33 mouse cellular contexts compared by ENCODE assay signal in the genomic region with DNA sequence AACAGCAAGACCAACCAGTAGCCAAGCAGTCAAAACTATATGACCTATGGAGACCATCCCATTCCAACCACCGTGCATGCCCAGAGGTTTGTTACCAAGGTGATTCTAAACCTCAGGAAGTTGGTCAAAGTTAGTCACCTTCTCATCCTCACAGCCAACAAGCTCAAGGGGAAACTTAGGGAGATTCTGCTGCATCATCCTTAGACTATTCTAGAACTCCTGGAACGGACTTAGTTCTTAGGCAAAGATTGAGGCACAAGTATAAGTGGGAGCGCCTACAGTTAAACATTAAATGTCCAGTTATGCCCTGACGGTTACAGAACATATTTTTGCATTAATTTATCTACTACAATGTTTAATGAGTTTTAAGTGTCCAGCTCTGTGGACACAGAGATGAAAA. TPM values are rescaled to one million over a fixed set of nuclear protein-coding genes. Genes with fewer than 3 reads are reported as not detected.
DNase-seq lines count a peak whose midpoint lies in the region; ATAC-seq and TF ChIP-seq lines count a peak whose summit lies in the region.
"Had no signal": no experiment of that assay in that cellular context is flagged by ENCODE, and none has a peak within 500 bp of the region (broad histone marks: within the 10 kb centered on the region; RNA-seq: fewer than 3 reads in every experiment).

No protein-coding gene starts in this region.

- no peak overlapping the region for H3K4me3 ChIP-seq in forebrain, embryonic 10.5 days
- no peak overlapping the region for H3K4me3 ChIP-seq in forebrain, embryonic 11.5 days (ENCODE audit: low read depth, low read length)
- H3K4me3 ChIP-seq in liver, embryonic 14.5 days (ENCODE audit: insufficient read depth in 1 of 2, low read depth in 2 of 2, low read length in 2 of 2) = peak overlapping the region in 1 of 2 experiments; percentile 28; a peak in 2 of 4 replicates
- H3K4me3 ChIP-seq in layer of hippocampus, adult 2 months = no peak overlapping the region
- H3K4me3 ChIP-seq in limb, embryonic 10.5 days = no peak overlapping the region
- H3K4me3 ChIP-seq: embryonic facial prominence, embryonic 12.5 days; heart, embryonic 15.5 days; hindbrain, embryonic 12.5 days; intestine, embryonic 15.5 days; left cerebral cortex, adult 2 months; limb, embryonic 13.5 days; neural tube, embryonic 15.5 days; stomach, embryonic 15.5 days had no signal

- WGBS in forebrain, embryonic 10.5 days = 93% methylated on average over 4 of the region's 4 CpGs
- 95% methylated on average over 4 of the region's 4 CpGs for WGBS in forebrain, embryonic 11.5 days
- 63% methylated on average over 4 of the region's 4 CpGs for WGBS in liver, embryonic 14.5 days (ENCODE audit: insufficient replicate concordance)
- WGBS in limb, embryonic 10.5 days = 89% methylated on average over 4 of the region's 4 CpGs

- no peak for ATAC-seq in forebrain, embryonic 11.5 days (replicated peaks; ENCODE audit: low FRiP score)
- peak; percentile 51; the same call in 1 of the 2 replicates for ATAC-seq in erythroblast, adult 5-6 weeks (replicated peaks; ENCODE audit: low FRiP score, poor library complexity, severe bottlenecking)
- ATAC-seq in liver, embryonic 14.5 days (ENCODE audit: insufficient read depth) = peak; percentile 66; the same call in 1 of the 2 replicates
- ATAC-seq: forebrain, embryonic 14.5 days; hindbrain, postnatal 0 days; Patski had no signal

- H3K27me3 ChIP-seq in forebrain, embryonic 10.5 days (ENCODE audit: poor library complexity, severe bottlenecking) = no peaks in the 10 kb centered on the region
- no peaks in the 10 kb centered on the region for H3K27me3 ChIP-seq in forebrain, embryonic 11.5 days (ENCODE audit: control insufficient read depth, insufficient read depth, low read length)
- H3K27me3 ChIP-seq in liver, embryonic 14.5 days (ENCODE audit: control insufficient read depth, insufficient read depth, low read length) = no peaks in the 10 kb centered on the region
- no peaks in the 10 kb centered on the region for H3K27me3 ChIP-seq in limb, embryonic 10.5 days (ENCODE audit: low read depth, poor library complexity, severe bottlenecking)
- H3K27me3 ChIP-seq: embryonic facial prominence, embryonic 12.5 days; heart, embryonic 15.5 days; hindbrain, embryonic 12.5 days; intestine, embryonic 15.5 days; limb, embryonic 13.5 days; neural tube, embryonic 15.5 days; Patski; stomach, embryonic 15.5 days had no signal

- no peaks in the 10 kb centered on the region for H3K36me3 ChIP-seq in forebrain, embryonic 10.5 days (replicated peaks)
- H3K36me3 ChIP-seq in forebrain, embryonic 11.5 days (ENCODE audit: control insufficient read depth, insufficient read depth, low read length) = no peaks in the 10 kb centered on the region
- H3K36me3 ChIP-seq in liver, embryonic 14.5 days (replicated peaks; ENCODE audit: control insufficient read depth, insufficient read depth, low read depth) = no peaks in the 10 kb centered on the region
- no peaks in the 10 kb centered on the region for H3K36me3 ChIP-seq in limb, embryonic 10.5 days
- H3K36me3 ChIP-seq: heart, embryonic 15.5 days; hindbrain, embryonic 12.5 days; intestine, embryonic 15.5 days; neural tube, embryonic 15.5 days; stomach, embryonic 15.5 days had no signal

- no peaks in the 10 kb centered on the region for H3K9me3 ChIP-seq in forebrain, embryonic 10.5 days
- H3K9me3 ChIP-seq in forebrain, embryonic 11.5 days (ENCODE audit: control insufficient read depth, low read length) = no peaks in the 10 kb centered on the region
- H3K9me3 ChIP-seq in liver, embryonic 14.5 days (ENCODE audit: control insufficient read depth, low read length) = no peaks in the 10 kb centered on the region
- no peaks in the 10 kb centered on the region for H3K9me3 ChIP-seq in limb, embryonic 10.5 days (replicated peaks)
- H3K9me3 ChIP-seq: embryonic facial prominence, embryonic 12.5 days; heart, embryonic 15.5 days; hindbrain, embryonic 12.5 days; intestine, embryonic 15.5 days; limb, embryonic 13.5 days; neural tube, embryonic 15.5 days; stomach, embryonic 15.5 days had no signal

- no peak for TF ChIP-seq EP300 in liver, embryonic 14.5 days (IDR thresholded peaks at IDR 0.05; ENCODE audit: low read depth)

- H3K9ac ChIP-seq in forebrain, embryonic 11.5 days (ENCODE audit: low read length) = no peak overlapping the region
- peak overlapping the region; percentile 44; the same call in 1 of the 2 replicates for H3K9ac ChIP-seq in liver, embryonic 14.5 days (replicated peaks)
- H3K9ac ChIP-seq: embryonic facial prominence, embryonic 12.5 days; heart, embryonic 15.5 days; hindbrain, embryonic 12.5 days; intestine, embryonic 15.5 days; limb, embryonic 13.5 days; neural tube, embryonic 15.5 days; stomach, embryonic 15.5 days had no signal

- H3K27ac ChIP-seq in forebrain, embryonic 10.5 days = 0 out of 2 replicates have a peak overlapping the region, but pooled peaks have one; percentile 20
- H3K27ac ChIP-seq in forebrain, embryonic 11.5 days (ENCODE audit: low read depth, low read length) = no peak overlapping the region
- H3K27ac ChIP-seq in liver, embryonic 14.5 days = peak overlapping the region; percentile 90
- H3K27ac ChIP-seq in layer of hippocampus, adult 2 months = no peak overlapping the region
- no peak overlapping the region for H3K27ac ChIP-seq in limb, embryonic 10.5 days
- H3K27ac ChIP-seq: embryonic facial prominence, embryonic 12.5 days; heart, embryonic 15.5 days; hindbrain, embryonic 12.5 days; hindbrain, postnatal 0 days; intestine, embryonic 15.5 days; kidney, postnatal 0 days; left cerebral cortex, adult 2 months; limb, embryonic 13.5 days; macrophage; neural tube, embryonic 15.5 days; stomach, embryonic 15.5 days had no signal

- DNase-seq in forebrain, embryonic 10.5 days (ENCODE audit: extremely low spot score, low spot score) = no peak
- DNase-seq in forebrain, embryonic 11.5 days (ENCODE audit: low spot score) = no peak
- peak; percentile 25 for DNase-seq in 3T3-L1 (ENCODE audit: low read depth, low spot score)
- DNase-seq in liver, embryonic 14.5 days (ENCODE audit: low read depth in 3 of 3, low spot score in 3 of 3) = peak in 2 of 3 experiments; percentile 28 to 41
- no peak for DNase-seq in layer of hippocampus, adult 2 months (ENCODE audit: low spot score in 2 of 2)
- DNase-seq in kidney, adult 8-10 months = no peak
- no peak for DNase-seq in limb, embryonic 10.5 days (ENCODE audit: low spot score)
- DNase-seq: adrenal gland, postnatal 10 days; cerebellum, adult 2 months; cerebellum, postnatal 36 days; gastrocnemius, postnatal 25 days; heart, adult 11 months; heart, postnatal 36 days; kidney, adult 2 months; lung, adult 2 months; lung, postnatal 10 days; midbrain, embryonic 14.5 days; retina, postnatal 1 day; right cerebral cortex, postnatal 14 days had no signal

- H3K4me2 ChIP-seq in forebrain, embryonic 11.5 days (ENCODE audit: low read depth, low read length, severe bottlenecking) = no peak overlapping the region
- peak overlapping the region; percentile 78 for H3K4me2 ChIP-seq in liver, embryonic 14.5 days (ENCODE audit: low read depth)
- H3K4me2 ChIP-seq: embryonic facial prominence, embryonic 12.5 days; heart, embryonic 15.5 days; hindbrain, embryonic 12.5 days; intestine, embryonic 15.5 days; limb, embryonic 13.5 days; neural tube, embryonic 15.5 days; stomach, embryonic 15.5 days had no signal

- TF ChIP-seq CTCF in liver, embryonic 14.5 days (IDR thresholded peaks at IDR 0.05; ENCODE audit: low read depth) = no peak
- TF ChIP-seq CTCF in layer of hippocampus, adult 2 months (conservative IDR thresholded peaks at IDR 0.05) = no peak

- H3K4me1 ChIP-seq in forebrain, embryonic 10.5 days = no peaks in the 10 kb centered on the region
- H3K4me1 ChIP-seq in forebrain, embryonic 11.5 days (replicated peaks; ENCODE audit: control insufficient read depth, insufficient read depth, low read length) = no peaks in the 10 kb centered on the region
- peaks cover 30 to 38% of the 10 kb centered on the region in 2 experiments for H3K4me1 ChIP-seq in liver, embryonic 14.5 days (replicated peaks; ENCODE audit: control insufficient read depth in 2 of 2, insufficient read depth in 2 of 2, low read length in 1 of 2)
- no peaks in the 10 kb centered on the region; the same call in 1 of the 2 replicates for H3K4me1 ChIP-seq in limb, embryonic 10.5 days
- H3K4me1 ChIP-seq: embryonic facial prominence, embryonic 12.5 days; heart, embryonic 15.5 days; hindbrain, embryonic 12.5 days; intestine, embryonic 15.5 days; limb, embryonic 13.5 days; neural tube, embryonic 15.5 days; stomach, embryonic 15.5 days had no signal

RNA-seq across cellular contexts. Expression of a gene that starts 54.7 kb away (rescaled TPM):
- polyA plus RNA-seq in forebrain, embryonic 10.5 days (2016; fragmentation: Nextera tagmentation; extraction: Ambion mirVana) = 15.1 and 16.4 TPM in 2 replicates
- 16.2 and 19.2 TPM in 2 replicates for polyA plus RNA-seq in forebrain, embryonic 11.5 days (2014; fragmentation: Nextera tagmentation; extraction: Ambion mirVana)
- total RNA-seq in erythroblast, adult 5-6 weeks (2015; ENCODE audit: low replicate concordance) = 162 and 177 TPM in 2 replicates
- 292 and 295 TPM in 2 replicates for total RNA-seq in erythroblast, adult 5-6 weeks (2017; ENCODE audit: low replicate concordance)
- polyA plus RNA-seq in liver, embryonic 14.5 days (2012; rRNA removed) = 6.5 and 14.3 TPM in 2 replicates
- 26.8 and 33.4 TPM in 2 replicates for polyA plus RNA-seq in liver, embryonic 14.5 days (2014; fragmentation: Nextera tagmentation; extraction: Ambion mirVana)
- total RNA-seq in layer of hippocampus, adult 2 months (2021) = 10 to 100 TPM; 53.2 to 57.8 TPM
- polyA plus RNA-seq in limb, embryonic 10.5 days (2016; fragmentation: Nextera tagmentation; extraction: Ambion mirVana) = 18.5 and 21.3 TPM in 2 replicates

Comparison
In these comparisons a context has a peak if more than half of its experiments do, and no peak if none do; other contexts are left out.
1. H3K27ac ChIP-seq: peak in forebrain, embryonic 10.5 days (single experiment) and liver, embryonic 14.5 days (single experiment); none in forebrain, embryonic 11.5 days (single experiment), layer of hippocampus, adult 2 months (single experiment) and limb, embryonic 10.5 days (single experiment).
2. DNase-seq: peak in 3T3-L1 (single experiment) and liver, embryonic 14.5 days (2 of 3); none in forebrain, embryonic 10.5 days (single experiment), forebrain, embryonic 11.5 days (single experiment), layer of hippocampus, adult 2 months (0 of 2), kidney, adult 8-10 months (0 of 2) and limb, embryonic 10.5 days (single experiment).